Mouse (Mus musculus): ENCODE measurements around the gene Mipol1.
A peak's percentile ranks its signal among the peaks of the same experiment; 100 is the strongest.
"Not testable (repeated sequence)": the region's sequence is repeated elsewhere in the genome, so short reads cannot be mapped to it uniquely, and the experiment has no call there.

The Mipol1 gene

GRCm38 (mm10) chr12:57230192-57230706 is at the start of gene Mipol1, which contains the start of gene Prps1l3:
Gene Mipol1 (plus strand): TSS chr12:57230427.
Gene Prps1l3 (plus strand): TSS chr12:57230412.
- DNase-seq, result peak; percentile 86

- DNase-seq, result no peak
Measured at GRCm38 (mm10) chr12:57184401-57185147, 45.7 kb upstream of the Mipol1 start.

GRCm38 (mm10) chr12:57185475-57185874 is 44.8 kb upstream of the Mipol1 start:
- DNase-seq, result no peak

GRCm38 (mm10) chr12:57186126-57186525 is 44.1 kb upstream of the Mipol1 start:
- no peak for DNase-seq

GRCm38 (mm10) chr12:57187032-57187431 is 43.2 kb upstream of the Mipol1 start:
- no peak for DNase-seq

- DNase-seq, result peak; percentile 7 to 12
Measured at GRCm38 (mm10) chr12:57194609-57195008, 35.6 kb upstream of the Mipol1 start.

- no peak for DNase-seq
Measured at GRCm38 (mm10) chr12:57196286-57196607, 34.0 kb upstream of the Mipol1 start.

- DNase-seq, result peak; percentile 3 to 5
Measured at GRCm38 (mm10) chr12:57196608-57197362, 33.4 kb upstream of the Mipol1 start.

DNA sequence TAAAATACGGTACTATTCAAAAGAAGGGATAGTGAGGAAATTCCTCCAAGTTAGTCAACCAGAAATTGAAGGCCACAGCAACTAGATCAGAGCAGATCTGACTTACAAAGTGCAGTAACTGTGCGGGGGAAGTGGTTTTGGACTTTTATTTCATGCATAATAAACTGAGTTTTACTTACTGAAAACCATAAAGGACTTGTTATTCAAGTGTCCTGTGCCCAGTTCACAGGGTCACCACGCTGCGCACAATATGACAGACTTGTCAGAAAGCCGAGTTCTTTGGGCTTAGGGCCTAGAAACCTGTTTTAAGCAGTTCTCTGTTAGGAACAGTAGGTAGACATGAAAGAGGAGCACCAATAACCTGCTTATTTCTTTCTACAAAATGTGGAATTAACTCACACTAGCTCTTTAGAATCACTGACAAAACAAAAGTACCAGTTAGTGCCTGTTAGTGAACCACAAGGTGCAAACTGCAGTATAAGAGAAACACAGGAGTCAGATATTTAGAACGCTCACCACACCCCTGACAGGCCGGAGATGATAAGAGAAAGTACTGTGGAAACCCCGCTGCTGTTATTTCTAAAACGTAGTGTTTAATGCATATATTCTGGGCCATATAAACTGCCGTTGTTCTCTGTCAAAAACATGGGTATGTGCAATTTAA is 32.7 kb upstream of the Mipol1 start, which contains the start of gene Slc25a21:
Gene Slc25a21, minus strand, starts transcription at position 110 of the 664 bp plus-strand sequence.
- no peak for DNase-seq

- no peak for DNase-seq
Measured at GRCm38 (mm10) chr12:57198269-57198668, 32.0 kb upstream of the Mipol1 start.

DNA sequence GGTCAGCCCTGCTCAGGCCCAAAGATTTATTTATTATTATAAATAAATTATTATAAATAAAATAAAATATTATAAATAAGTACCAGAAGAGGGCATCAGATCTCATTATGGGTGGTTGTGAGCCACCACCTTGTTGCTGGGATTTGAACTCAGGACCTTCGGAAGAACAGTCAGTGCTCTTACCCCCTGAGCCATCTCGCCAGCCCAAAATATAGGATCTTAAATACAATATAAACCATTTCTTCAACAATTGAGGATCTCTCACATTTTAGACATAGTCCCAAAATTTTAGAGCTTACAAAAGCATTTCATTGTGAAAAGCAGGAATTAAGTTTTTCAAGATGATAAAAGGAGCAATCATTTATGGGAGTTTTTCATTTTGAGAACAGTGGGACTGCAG is 30.8 kb upstream of the Mipol1 start:
- no peak for DNase-seq

GRCm38 (mm10) chr12:57201901-57202300 is 28.3 kb upstream of the Mipol1 start:
- DNase-seq, result no peak

- no peak for DNase-seq
Measured at GRCm38 (mm10) chr12:57204276-57204851, 25.9 kb upstream of the Mipol1 start.

DNA sequence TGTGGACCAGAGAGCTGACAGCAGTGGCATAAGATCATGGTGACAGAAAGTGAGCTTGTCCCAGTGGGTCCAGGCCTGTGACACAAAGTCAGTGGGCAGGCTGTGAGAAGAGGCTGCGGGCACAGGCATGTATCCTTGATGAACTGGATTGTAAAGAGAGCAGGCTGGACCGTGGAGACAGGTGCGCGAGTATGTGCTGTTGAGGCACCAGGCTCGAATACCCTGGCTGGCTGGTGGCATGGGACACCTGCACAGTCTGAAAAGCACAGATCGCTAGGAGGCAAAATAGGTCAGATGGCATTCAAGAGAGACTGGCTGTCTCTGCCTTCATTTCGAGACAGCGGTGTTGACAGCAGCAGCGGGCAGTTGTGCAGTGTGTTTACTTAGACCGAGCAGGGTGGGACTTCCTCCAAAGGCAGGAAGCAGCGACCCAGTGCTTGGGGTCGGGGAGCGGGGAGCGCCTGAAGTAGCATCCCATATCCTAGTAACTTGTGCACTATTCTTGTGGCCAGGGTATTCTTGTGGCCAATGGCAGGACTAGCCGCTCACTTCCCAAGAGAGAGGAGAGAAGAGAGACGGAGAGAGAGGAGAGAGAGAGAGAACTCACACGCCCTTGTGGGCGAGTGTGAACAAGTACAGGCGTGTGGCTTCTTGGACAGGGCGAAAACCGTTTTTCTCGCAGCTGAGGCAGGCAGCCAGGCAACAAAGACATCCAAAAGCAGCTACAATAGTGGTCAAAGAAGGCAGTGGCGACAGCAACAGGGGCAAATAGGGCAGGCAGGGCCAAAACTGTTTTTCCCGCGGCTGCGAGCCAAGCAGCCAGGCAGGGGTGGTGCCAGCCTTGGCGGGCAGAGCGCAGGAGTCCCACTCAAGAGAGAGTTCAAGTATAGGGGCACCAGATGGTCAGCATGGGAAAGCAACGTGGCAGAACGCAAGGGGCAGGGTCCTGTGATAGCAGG is 18.6 kb upstream of the Mipol1 start:
- DNase-seq, result peak; percentile 44 to 51

DNA sequence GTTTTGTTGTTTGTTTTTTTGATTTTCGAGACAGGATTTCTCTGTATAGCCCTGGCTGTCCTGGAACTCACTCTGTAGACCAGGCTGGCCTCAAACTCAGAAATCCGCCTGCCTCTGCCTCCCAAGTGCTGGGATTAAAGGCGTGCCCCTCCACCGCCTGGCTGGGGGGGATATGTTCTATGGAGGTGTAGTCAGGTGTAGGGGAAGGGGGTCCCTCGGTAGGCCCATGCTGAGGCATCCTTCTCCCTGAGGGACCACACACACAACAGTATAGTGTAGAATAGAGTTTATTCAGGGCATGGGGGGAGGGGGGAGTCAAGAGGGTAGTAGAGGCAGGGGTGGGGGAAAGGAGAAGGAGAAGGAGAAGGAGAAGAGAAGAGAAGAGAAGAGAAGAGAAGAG is 17.8 kb upstream of the Mipol1 start:
- not testable (repeated sequence) for DNase-seq

GRCm38 (mm10) chr12:57226411-57226810 is 3.8 kb upstream of the Mipol1 start:
- no peak for DNase-seq

- no peak for DNase-seq
Measured at GRCm38 (mm10) chr12:57227776-57228175, 2.5 kb upstream of the Mipol1 start.

DNA sequence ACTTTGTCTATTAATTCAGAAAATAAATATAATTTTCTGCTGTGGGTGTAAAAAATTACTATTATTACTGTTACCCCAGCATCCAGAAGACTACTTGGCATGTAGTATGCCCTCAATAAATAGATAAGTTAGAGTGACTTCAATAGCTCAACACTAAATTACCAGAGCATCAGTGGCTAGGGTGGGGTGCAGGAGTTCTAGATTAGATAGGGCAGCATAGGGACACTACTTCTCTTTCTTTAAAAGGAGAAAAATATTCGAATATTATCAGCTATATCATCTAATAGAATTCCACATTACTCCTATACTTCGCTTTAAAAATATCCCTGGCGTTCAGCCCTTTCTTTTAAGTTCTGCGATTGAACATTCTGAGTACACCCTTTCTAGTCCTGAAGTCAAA is 524 bp upstream of the Mipol1 start:
- DNase-seq, result no peak

- peak; percentile 15 to 27 for DNase-seq
Measured at GRCm38 (mm10) chr12:57231085-57231875, 1.1 kb downstream of the Mipol1 start.

GRCm38 (mm10) chr12:57233386-57233785 is 3.2 kb downstream of the Mipol1 start:
- no peak for DNase-seq

All from cerebellum, adult 18-20 months (tissue).